Mouse (Mus musculus) monocyte, adult 5-6 weeks (primary cell): ENCODE measurements around the gene Eppin. TPM values are rescaled to one million over a fixed set of nuclear protein-coding genes. Genes with fewer than 3 reads are reported as not detected.

ENCODE experiments used
- total RNA-seq: library from RNA; stranded (forward); fragments of 200-1000, 200-491, 200-594 nt; gene quantifications from 3 replicates; pipeline ENCODE4 v1.2.3, GENCODE M21; 2017

Gene Eppin
- total RNA-seq, 1 experiment from 2014 or later: not detected

Other genes starting within 250 kb of the Eppin start
- gene Slpi, start 204.5 kb downstream of the Eppin start, total RNA-seq: 7.4 to 25.2 TPM (median 20.6 TPM) in 3 replicates
- gene Rbpjl, start 190.5 kb downstream of the Eppin start, total RNA-seq: not detected in 3 replicates
- gene Matn4, start 188.4 kb downstream of the Eppin start, total RNA-seq: not detected in 3 replicates
- 14.1 to 26.0 TPM (median 16.6 TPM) in 3 replicates for gene Sdc4, start 149.7 kb downstream of the Eppin start, total RNA-seq
- gene Sys1, start 136.6 kb downstream of the Eppin start, total RNA-seq: 17.0 to 30.1 TPM (median 24.9 TPM) in 3 replicates
- 4.9 TPM in 1 of 3 replicates, not detected in the others for gene Gm20458, start 132.6 kb downstream of the Eppin start, total RNA-seq
- 0.68 TPM in 1 of 3 replicates, not detected in the others for gene Trp53tg5, start 119.9 kb downstream of the Eppin start, total RNA-seq
- gene Dbndd2, start 107.5 kb downstream of the Eppin start, total RNA-seq: 3.1 to 12.6 TPM (median 7.4 TPM) in 3 replicates
- gene Pigt, start 96.1 kb downstream of the Eppin start, total RNA-seq: 12.6 to 37.4 TPM (median 13.3 TPM) in 3 replicates
- gene Wfdc2, start 31.2 kb downstream of the Eppin start, total RNA-seq: 1.4 TPM in 1 of 3 replicates, not detected in the others
- not detected in 3 replicates for gene Spint3, start 20.1 kb downstream of the Eppin start, total RNA-seq
- 0.87 TPM in 1 of 3 replicates, not detected in the others for gene Wfdc6a, start 8.1 kb downstream of the Eppin start, total RNA-seq
- not detected in 3 replicates for gene Wfdc6b, start 19.9 kb upstream of the Eppin start, total RNA-seq
- gene Wfdc8, start 20.0 kb upstream of the Eppin start, total RNA-seq: not detected in 3 replicates
- gene Wfdc16, start 45.2 kb upstream of the Eppin start, total RNA-seq: not detected in 3 replicates
- gene Wfdc10, start 62.5 kb upstream of the Eppin start, total RNA-seq: not detected in 3 replicates
- gene Wfdc9, start 63.0 kb upstream of the Eppin start, total RNA-seq: not detected in 3 replicates
- not detected in 3 replicates for gene Wfdc11, start 80.5 kb upstream of the Eppin start, total RNA-seq
- not detected in 3 replicates for gene Wfdc13, start 91.5 kb upstream of the Eppin start, total RNA-seq
- not detected in 3 replicates for gene Spint4, start 104.9 kb upstream of the Eppin start, total RNA-seq
- not detected in 3 replicates for gene Spint5, start 121.7 kb upstream of the Eppin start, total RNA-seq
- not detected in 3 replicates for gene Wfdc3, start 152.3 kb upstream of the Eppin start, total RNA-seq
- gene Dnttip1, start 152.4 kb upstream of the Eppin start, total RNA-seq: 18.2 to 23.6 TPM (median 20.1 TPM) in 3 replicates
- gene Ube2c, start 176.3 kb upstream of the Eppin start, total RNA-seq: 2.7 to 5.1 TPM (median 3.5 TPM) in 3 replicates
- gene Tnnc2, start 186.4 kb upstream of the Eppin start, total RNA-seq: not detected in 3 replicates
- gene Snx21, start 192.2 kb upstream of the Eppin start, total RNA-seq: 2.9 to 6.0 TPM (median 5.5 TPM) in 3 replicates
- gene Acot8, start 211.3 kb upstream of the Eppin start, total RNA-seq: 31.0 to 45.3 TPM (median 42.4 TPM) in 3 replicates
- gene Zswim3, start 211.5 kb upstream of the Eppin start, total RNA-seq: 1.2 to 5.3 TPM (median 1.9 TPM) in 3 replicates
- 0.67 to 1.8 TPM (median 1.7 TPM) in 3 replicates for gene Zswim1, start 229.1 kb upstream of the Eppin start, total RNA-seq
- gene Spata25, start 234.9 kb upstream of the Eppin start, total RNA-seq: not detected in 3 replicates
- gene Ctsa, start 239.3 kb upstream of the Eppin start, total RNA-seq: 283 to 459 TPM (median 330 TPM) in 3 replicates
- 0.97 to 3.0 TPM (median 2.3 TPM) in 3 replicates for gene Neurl2, start 239.9 kb upstream of the Eppin start, total RNA-seq